Mouse (Mus musculus) liver, embryonic 14.5 days (tissue): Measurements from ENCODE around the gene Hsp90ab1.

Experiments
- CTCF ChIP-seq: IDR thresholded peaks from 2 replicates; pipeline ENCODE4 v1.5.1; 2016; ENCODE audit warnings: antibody characterized with exemption, low read depth, control low read depth
- EP300 ChIP-seq: IDR thresholded peaks from 2 replicates; pipeline ENCODE4 v1.6.1; 2016; ENCODE audit warnings: antibody characterized with exemption, low read depth

GRCm38 (mm10) chr17:45598891-45599290 lies 25.8 kb upstream of the Hsp90ab1 start:
- TF ChIP-seq CTCF = no peak
- no peak for TF ChIP-seq EP300
